Mouse (Mus musculus): ENCODE data around the gene BC024978.

- TF ChIP-seq CTCF (IDR thresholded peaks at IDR 0.05; ENCODE audit: low read depth, low read length) (no peak), GATA1 (IDR thresholded peaks at IDR 0.05; ENCODE audit: borderline replicate concordance, low read length) (no peak)
These were observed 16.2 kb upstream of the BC024978 start for GRCm38 (mm10) chr7:27179217-27179918.

Data from G1E (cell line).